Mouse (Mus musculus) kidney, adult 10 weeks (tissue): ENCODE measurements around the gene Zfp459. TPM values are rescaled to one million over a fixed set of nuclear protein-coding genes. Genes with fewer than 3 reads are reported as not detected.

Experiments
- polyA plus RNA-seq: library from polyadenylated mRNA; stranded (reverse); fragments of 350-450 nt; fragmentation: Illumina TruSeq; extraction: RNeasy Lipid Tissue Mini Kit (QIAGEN cat#74804); gene quantifications from one replicate; pipeline ENCODE4 v1.2.3, GENCODE M21; 2014; ENCODE audit warnings: low read depth, low replicate concordance

Gene Zfp459
- polyA plus RNA-seq: 3.8 TPM

GRCm38 (mm10) chr13:67421207-67421857, at the start of gene Zfp459:
TSS of gene Zfp459 (minus strand) at chr13:67421418.

DNA sequence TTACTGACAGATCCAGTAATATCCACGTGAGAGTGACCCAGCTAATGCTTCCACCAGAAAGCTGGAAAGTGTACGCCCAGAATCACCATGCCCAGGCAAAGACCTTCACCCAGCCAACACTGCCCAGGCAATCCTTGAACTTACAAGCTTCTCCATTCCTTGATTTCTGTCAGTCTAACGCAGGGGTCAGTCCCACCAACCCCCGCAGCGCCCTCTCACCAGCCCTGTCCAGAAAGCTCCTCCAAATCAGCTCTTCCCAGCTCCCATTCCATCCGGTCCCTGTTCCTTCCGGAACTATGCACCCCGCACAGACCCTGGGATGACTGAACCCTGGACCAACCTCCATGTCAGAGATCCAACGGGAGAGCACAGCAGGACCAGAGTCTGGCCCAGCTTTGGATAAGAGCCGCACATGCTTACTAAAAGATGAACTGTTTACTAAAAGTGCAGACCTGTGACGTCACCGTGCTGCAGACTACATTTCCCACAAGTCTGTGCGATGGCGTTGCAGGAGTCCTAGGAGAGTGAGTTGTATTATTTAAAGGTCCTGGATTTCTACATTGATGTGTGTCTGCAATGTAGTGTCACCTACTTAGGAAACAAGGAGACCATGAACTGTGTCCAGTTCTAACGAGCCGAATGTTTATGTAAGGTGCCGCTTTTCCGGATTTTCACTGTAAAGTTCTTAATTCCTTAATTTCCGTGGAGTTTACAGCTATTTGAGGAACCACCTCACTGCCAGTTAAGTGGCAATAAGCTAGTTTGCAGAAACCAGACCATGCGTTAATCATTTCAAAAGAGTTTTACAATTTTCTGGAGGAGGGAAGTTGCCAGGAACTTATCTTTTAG, 30.2 kb upstream of the Zfp459 start, which contains the start of gene Zfp874a:
Zfp874a (minus strand) TSS at position 453 of the 849 bp plus-strand sequence.

GRCm38 (mm10) chr13:67399183-67399903, 21.9 kb downstream of the Zfp459 start, which contains the start of gene Zfp429:
TSS of gene Zfp429 (minus strand) at chr13:67399819.

GRCm38 (mm10) chr13:67375050-67375911, 45.9 kb downstream of the Zfp459 start, which contains the start of the genes Gm28041 and Zfp456:
TSS of gene Gm28041 (minus strand) at chr13:67375733.
TSS of gene Zfp456 (minus strand) at chr13:67375810.

DNA sequence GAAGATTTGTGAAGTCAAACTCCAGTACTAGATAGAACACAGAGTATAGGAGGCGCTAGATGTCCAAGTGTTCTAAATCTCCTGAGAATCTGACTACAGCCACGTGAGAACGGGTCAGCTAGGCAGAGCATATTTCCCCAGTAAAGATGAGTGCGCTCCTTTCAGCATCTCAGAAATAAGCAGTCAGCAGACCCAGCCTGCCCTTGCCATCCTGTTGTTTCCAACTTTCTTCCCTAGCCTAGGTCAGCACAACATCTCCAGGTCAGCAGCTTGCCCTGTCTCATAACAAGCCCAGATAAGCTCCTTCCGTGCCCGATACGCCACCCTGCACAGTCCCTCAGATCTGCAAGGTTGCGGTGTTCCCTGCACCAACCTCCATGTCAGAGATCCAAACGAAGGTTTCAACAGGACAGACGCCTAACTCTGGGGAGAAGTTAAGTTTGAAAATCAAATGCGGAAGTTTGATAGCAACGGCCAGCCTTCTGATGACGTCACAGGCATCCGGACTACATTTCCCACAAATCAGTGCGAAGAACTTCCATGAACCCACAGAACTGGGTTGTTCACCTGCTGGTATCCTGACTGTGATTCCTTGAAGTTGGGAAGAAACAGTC, 61.0 kb downstream of the Zfp459 start, which contains the start of the genes Gm28044 and Zfp953:
Gm28044 (minus strand) TSS at position 406 of the 614 bp plus-strand sequence.
Zfp953 (minus strand) TSS at position 475 of the 614 bp plus-strand sequence.

Other genes starting within 250 kb of the Zfp459 start
- 16.8 TPM for gene Rsl1, start 248.2 kb downstream of the Zfp459 start, polyA plus RNA-seq
- 5.5 TPM for gene Zfp455, start 226.9 kb downstream of the Zfp459 start, polyA plus RNA-seq
- 9.5 TPM for gene Zfp458, start 143.0 kb downstream of the Zfp459 start, polyA plus RNA-seq
- gene Zfp457, start 114.9 kb downstream of the Zfp459 start, polyA plus RNA-seq: 2.1 TPM
- 16.5 TPM for gene Zfp595, start 88.8 kb downstream of the Zfp459 start, polyA plus RNA-seq
- gene Gm28044, start 60.9 kb downstream of the Zfp459 start, polyA plus RNA-seq: not detected
- 12.6 TPM for gene Zfp953, start 60.8 kb downstream of the Zfp459 start, polyA plus RNA-seq
- gene Gm28041, start 45.7 kb downstream of the Zfp459 start, polyA plus RNA-seq: not detected
- 7.3 TPM for gene Zfp456, start 45.6 kb downstream of the Zfp459 start, polyA plus RNA-seq
- gene Zfp429, start 21.6 kb downstream of the Zfp459 start, polyA plus RNA-seq: 16.3 TPM
- 86.6 TPM for gene Zfp874a, start 30.2 kb upstream of the Zfp459 start, polyA plus RNA-seq
- 39.0 TPM for gene Zfp874b, start 62.8 kb upstream of the Zfp459 start, polyA plus RNA-seq
- gene Zfp58, start 79.1 kb upstream of the Zfp459 start, polyA plus RNA-seq: 26.0 TPM
- gene Gm26965, start 104.7 kb upstream of the Zfp459 start, polyA plus RNA-seq: not detected
- gene Zfp87, start 104.8 kb upstream of the Zfp459 start, polyA plus RNA-seq: 23.8 TPM
- 23.0 TPM for gene Zfp748, start 132.4 kb upstream of the Zfp459 start, polyA plus RNA-seq
- 34.3 TPM for gene Zfp729b, start 188.3 kb upstream of the Zfp459 start, polyA plus RNA-seq
- gene Gm49345, start 216.4 kb upstream of the Zfp459 start, polyA plus RNA-seq: not detected
- gene Zfp729a, start 216.4 kb upstream of the Zfp459 start, polyA plus RNA-seq: 32.0 TPM